Mouse (Mus musculus) urinary bladder, adult 2 months (tissue): ENCODE measurements around the gene Slc16a13. TPM values are rescaled to one million over a fixed set of nuclear protein-coding genes. Genes with fewer than 3 reads are reported as not detected.
A peak's percentile ranks its signal among the peaks of the same experiment; 100 is the strongest.

ENCODE experiments used
- DNase-seq: peaks from one replicate; pipeline ENCODE4 v3.0.0; 2022; ENCODE audit warnings: low spot score
- polyA plus RNA-seq: library from polyadenylated mRNA; depleted of rRNA; stranded (reverse); fragments of >200 nt; gene quantifications from 2 replicates; pipeline ENCODE4 v1.2.3, GENCODE M21; 2012; rRNA removed

Slc16a13 gene
- polyA plus RNA-seq: 7.0 and 8.5 TPM in 2 replicates

- peak; percentile 74 for DNase-seq
Measured at GRCm38 (mm10) chr11:70220731-70221602, at the start of gene Slc16a13. Gene Slc16a13, minus strand, starts transcription at chr11:70221064.

GRCm38 (mm10) chr11:70266405-70266804, 45.5 kb upstream of the Slc16a13 start:
- no peak for DNase-seq

GRCm38 (mm10) chr11:70265819-70266218, 45.0 kb upstream of the Slc16a13 start:
- no peak for DNase-seq

GRCm38 (mm10) chr11:70265252-70265651, 44.4 kb upstream of the Slc16a13 start:
- DNase-seq: no peak

GRCm38 (mm10) chr11:70259035-70259434, 38.2 kb upstream of the Slc16a13 start:
- DNase-seq: no peak

- peak; percentile 58 for DNase-seq
Measured at GRCm38 (mm10) chr11:70254931-70255531, 34.2 kb upstream of the Slc16a13 start, which contains the start of gene Alox12. Gene Alox12, minus strand, starts transcription at chr11:70255353.

- DNase-seq: no peak
Measured at GRCm38 (mm10) chr11:70254337-70254736, 33.5 kb upstream of the Slc16a13 start.

- no peak for DNase-seq
Measured at GRCm38 (mm10) chr11:70251853-70252252, 31.0 kb upstream of the Slc16a13 start.

- DNase-seq: no peak
Measured at GRCm38 (mm10) chr11:70250150-70250549, 29.3 kb upstream of the Slc16a13 start.

GRCm38 (mm10) chr11:70247136-70247845, 26.4 kb upstream of the Slc16a13 start:
- no peak for DNase-seq

- no peak for DNase-seq
Measured at GRCm38 (mm10) chr11:70242591-70242990, 21.7 kb upstream of the Slc16a13 start.

- DNase-seq: peak; percentile 73
Measured at GRCm38 (mm10) chr11:70239541-70240279, 18.8 kb upstream of the Slc16a13 start, which contains the start of the genes Gm21988 and Rnasek. Gene Gm21988, minus strand, starts transcription at chr11:70239830. Gene Rnasek, minus strand, starts transcription at chr11:70239842.

GRCm38 (mm10) chr11:70238591-70239440, 18.0 kb upstream of the Slc16a13 start:
- DNase-seq: no peak

GRCm38 (mm10) chr11:70237457-70238167, 16.7 kb upstream of the Slc16a13 start, which contains the start of gene 0610010K14Rik:
Gene 0610010K14Rik, minus strand, starts transcription at chr11:70237914.
- peak; percentile 97 for DNase-seq

- no peak for DNase-seq
Measured at GRCm38 (mm10) chr11:70236717-70237116, 15.9 kb upstream of the Slc16a13 start.

- no peak for DNase-seq
Measured at GRCm38 (mm10) chr11:70235254-70235900, 14.5 kb upstream of the Slc16a13 start.

GRCm38 (mm10) chr11:70234497-70234896, 13.6 kb upstream of the Slc16a13 start:
- no peak for DNase-seq

GRCm38 (mm10) chr11:70234037-70234436, 13.2 kb upstream of the Slc16a13 start:
- DNase-seq: no peak

GRCm38 (mm10) chr11:70233016-70233415, 12.2 kb upstream of the Slc16a13 start:
- no peak for DNase-seq
